Mouse (Mus musculus): ENCODE measurements around the gene Chrm1.

The Chrm1 gene

GRCm38 (mm10) chr19:8663360-8663839 lies at the start of gene Chrm1:
Chrm1 (plus strand) TSS chr19:8663789.
- peak; percentile 32 for DNase-seq

GRCm38 (mm10) chr19:8614343-8614742 lies 49.2 kb upstream of the Chrm1 start:
- DNase-seq, result no peak

DNA sequence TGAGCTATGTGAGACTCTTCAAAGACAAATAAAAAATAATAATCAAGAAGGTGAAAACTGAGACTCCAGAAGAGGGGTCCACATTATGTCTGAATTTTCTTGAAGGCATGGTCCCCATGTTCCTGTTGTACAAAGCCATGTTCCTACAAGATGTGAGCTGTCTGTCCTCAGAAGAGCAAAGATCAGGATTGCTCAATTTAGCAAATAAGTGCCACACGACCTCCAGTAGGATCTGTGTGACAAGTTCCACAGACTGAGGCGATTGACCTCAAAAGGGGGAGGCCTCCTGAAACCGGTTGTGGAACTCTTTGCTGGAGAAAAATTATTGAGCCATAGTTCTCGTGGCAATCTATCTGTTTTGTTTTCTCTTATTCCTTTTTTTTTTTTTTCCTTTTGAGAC lies 47.3 kb upstream of the Chrm1 start:
- no peak for DNase-seq

DNA sequence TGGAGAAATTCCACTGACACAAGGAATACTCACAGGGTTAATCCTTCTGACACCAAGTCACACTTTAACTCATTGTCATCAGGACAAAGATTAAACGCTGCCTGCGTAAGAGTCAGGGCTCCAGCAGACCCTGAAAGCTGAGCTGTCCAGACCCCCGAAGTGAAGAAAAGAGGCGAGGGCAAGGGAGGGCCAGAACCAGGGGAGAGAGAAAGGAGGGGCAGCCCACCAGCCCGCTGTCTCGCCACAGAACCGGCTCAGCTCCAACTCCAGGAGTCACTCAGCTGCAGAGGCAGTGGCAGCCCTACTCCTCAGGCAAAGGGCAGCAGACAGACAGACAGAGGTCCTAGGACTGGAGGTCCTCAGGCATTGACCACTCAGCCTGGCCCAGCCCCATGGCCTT lies 45.7 kb upstream of the Chrm1 start, which contains the start of gene Slc22a6:
TSS of gene Slc22a6 (plus strand) at position 136 of the 400 bp plus-strand sequence.
- no peak for DNase-seq

- no peak for DNase-seq
Measured at GRCm38 (mm10) chr19:8621098-8621497, 42.5 kb upstream of the Chrm1 start.

DNA sequence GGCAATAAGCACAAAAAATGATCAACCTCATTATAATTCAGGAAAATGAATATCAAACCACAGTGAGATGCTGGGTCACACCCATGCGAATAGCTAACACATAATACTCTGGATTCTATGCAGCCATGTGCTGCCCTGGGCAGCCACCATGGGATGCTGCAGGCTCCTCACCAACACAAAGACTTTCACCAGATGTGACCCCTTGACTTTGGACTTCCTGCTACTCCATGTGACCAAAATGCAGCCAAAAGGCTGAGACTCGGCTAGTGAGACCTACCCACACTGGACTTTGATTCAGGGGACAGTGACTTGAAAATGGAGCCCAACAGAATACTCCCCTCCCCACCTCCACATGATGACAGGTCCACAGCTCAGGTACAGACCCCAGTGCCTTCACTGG lies 33.3 kb upstream of the Chrm1 start:
- DNase-seq, result no peak

DNA sequence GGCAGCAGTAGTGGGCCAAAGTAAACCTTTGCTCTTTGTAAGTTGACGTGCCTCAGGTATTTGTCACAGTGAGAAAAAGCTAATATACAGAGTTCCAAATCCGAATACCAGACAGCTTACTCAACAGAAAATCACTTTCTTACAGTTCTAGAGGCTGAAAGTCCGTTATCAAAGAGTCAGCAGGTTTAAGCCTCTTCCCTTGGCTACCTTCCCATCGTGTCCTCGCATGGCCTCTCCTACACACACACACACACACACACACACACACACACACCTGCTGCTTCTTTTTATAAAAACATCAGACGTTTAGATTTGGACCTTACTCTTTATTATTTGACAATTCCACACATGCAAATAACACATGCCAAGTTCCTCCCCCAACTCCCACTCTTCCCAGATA lies 32.8 kb upstream of the Chrm1 start:
- DNase-seq, result no peak

DNA sequence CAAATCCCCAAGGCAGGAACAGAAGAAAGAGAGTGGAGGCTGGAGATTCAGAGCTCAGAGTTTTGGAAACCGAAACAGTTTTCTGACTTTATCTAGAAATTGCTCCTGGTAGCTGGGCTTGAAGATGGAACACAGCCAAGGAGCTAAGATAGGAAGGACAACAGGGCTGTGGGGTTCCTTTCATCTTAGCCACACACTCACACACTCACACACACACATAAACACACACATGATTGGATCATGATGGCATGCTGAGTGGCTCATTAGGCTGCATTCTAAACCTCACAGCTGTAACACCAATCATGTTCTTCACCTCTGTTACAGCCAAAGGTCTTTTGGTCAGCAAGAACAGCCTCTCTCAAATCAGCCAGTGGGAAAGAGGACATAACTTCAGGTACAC lies 31.6 kb upstream of the Chrm1 start:
- DNase-seq, result no peak

DNA sequence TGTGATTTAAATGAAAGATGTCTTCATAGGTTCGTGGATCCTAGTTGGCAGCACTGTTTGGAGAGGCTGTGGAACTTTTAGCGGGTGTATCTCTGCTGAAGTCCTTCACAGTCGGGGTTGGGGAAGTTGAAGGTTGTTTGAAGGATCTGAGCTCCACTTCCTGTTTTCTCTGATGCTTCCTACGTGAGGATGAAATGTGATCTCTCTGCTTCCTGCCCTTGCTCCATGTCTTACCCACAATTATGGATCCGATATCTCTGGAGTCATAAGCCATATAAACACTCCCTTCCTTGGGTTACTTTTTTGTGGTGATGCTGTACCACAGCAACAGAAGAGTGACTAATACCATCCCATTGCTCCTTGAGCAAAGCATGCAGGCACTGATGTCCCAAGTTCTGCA lies 21.5 kb upstream of the Chrm1 start:
- no peak for DNase-seq

- DNase-seq, result no peak
Measured at GRCm38 (mm10) chr19:8646393-8646792, 17.2 kb upstream of the Chrm1 start.

DNA sequence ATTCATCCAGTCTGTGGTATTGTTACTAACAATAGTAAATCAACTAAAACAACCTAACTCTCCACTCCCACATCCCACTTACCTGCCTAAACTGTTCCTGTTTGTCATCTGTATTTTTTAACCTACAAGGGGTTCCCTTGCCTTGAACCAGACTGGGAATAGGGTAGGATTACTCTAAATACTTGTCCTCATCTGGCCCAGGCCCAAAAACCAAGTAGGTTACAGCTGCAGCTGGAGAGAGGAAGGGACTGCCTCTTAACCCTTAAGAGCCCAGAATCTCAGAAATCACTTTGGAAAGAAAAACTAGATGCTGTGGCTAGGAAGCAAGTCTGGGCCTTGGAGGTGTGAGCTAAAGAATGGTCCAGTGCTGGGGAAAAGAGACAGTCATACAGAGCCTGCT lies 7.8 kb upstream of the Chrm1 start:
- no peak for DNase-seq

DNA sequence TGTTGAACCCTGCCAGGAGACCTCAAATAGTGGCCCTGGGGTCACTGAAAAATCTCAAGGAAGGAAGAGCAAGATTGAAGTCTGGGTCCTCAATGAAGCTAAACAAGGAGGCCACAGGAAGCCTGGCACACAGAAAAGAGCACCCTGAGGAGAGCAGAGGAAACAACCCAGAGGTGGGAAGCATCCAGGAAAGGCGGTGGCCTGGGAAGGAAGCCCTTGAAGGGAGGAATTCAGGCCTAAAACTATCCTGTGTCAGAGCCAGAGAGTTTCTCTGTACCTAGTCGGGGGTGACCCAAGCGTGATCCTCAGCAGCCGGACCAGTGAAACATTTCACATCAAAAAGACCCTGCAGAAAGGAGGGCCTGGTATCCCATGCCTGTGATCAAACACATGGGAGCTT lies 7.2 kb upstream of the Chrm1 start:
- no peak for DNase-seq

- peak; percentile 92 for DNase-seq
Measured at GRCm38 (mm10) chr19:8661821-8662307, 1.7 kb upstream of the Chrm1 start.

DNA sequence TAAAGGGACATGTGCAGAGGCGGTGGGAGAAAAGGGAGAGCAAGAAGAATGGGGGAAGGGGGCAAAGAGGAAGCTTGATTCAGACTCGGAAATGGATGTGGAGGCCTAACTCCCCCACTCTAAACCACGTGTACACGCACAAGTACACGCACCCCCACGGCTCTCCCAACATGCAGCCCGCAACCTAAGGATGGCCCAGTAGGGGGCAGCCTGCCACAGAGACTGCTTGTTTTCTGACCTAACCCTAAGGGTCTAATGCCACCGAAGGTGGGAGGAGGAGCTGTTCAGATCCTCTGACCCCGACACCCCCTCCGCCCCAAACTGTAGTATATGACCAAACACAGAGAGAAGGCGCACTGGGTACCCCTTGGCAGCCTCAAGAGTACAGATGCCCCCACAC lies 1.3 kb upstream of the Chrm1 start:
- DNase-seq, result peak; percentile 90

- peak; percentile 87 for DNase-seq
Measured at GRCm38 (mm10) chr19:8663911-8664421, 377 bp downstream of the Chrm1 start.

- no peak for DNase-seq
Measured at GRCm38 (mm10) chr19:8664859-8665258, 1.3 kb downstream of the Chrm1 start.

DNA sequence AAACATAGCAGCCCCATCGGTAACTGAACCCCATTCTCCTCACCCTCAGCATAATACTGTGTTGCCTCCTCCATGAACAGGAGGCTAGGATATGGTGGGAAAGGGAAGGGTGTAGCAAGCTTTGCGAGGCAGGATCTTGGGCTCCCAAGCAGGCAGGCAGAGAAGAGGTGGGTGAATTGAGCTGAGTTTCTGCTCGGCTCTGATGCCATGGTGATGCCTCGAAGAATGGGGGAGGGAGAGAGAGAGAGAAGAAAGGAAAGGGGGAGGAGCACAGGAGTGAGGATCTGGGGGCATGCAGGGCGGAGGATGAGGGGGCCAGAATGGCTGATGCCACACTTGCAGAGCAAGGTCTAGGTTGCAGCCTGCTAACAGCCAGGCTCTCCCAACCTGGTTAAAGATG lies 2.2 kb downstream of the Chrm1 start:
- DNase-seq, result peak; percentile 72

DNA sequence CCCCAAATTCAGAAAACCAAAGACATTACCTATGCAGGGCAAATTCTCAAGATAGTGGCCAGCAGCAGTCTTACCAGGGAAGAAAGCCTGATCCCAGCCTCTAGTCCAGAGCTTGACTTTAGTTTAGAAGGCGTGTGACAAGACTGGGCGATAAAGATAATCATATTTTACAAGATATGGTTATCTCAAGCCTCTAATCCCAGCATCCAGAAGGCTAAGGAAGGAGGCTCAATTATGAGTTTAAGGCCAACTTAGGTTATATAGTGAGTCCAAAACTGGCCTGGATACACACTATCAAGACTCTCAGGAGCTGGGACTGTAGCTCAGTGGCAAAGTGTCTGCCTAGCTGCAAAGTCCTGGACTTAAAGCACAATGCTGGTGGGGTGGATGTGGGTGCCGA lies 9.3 kb downstream of the Chrm1 start:
- DNase-seq, result no peak

DNA sequence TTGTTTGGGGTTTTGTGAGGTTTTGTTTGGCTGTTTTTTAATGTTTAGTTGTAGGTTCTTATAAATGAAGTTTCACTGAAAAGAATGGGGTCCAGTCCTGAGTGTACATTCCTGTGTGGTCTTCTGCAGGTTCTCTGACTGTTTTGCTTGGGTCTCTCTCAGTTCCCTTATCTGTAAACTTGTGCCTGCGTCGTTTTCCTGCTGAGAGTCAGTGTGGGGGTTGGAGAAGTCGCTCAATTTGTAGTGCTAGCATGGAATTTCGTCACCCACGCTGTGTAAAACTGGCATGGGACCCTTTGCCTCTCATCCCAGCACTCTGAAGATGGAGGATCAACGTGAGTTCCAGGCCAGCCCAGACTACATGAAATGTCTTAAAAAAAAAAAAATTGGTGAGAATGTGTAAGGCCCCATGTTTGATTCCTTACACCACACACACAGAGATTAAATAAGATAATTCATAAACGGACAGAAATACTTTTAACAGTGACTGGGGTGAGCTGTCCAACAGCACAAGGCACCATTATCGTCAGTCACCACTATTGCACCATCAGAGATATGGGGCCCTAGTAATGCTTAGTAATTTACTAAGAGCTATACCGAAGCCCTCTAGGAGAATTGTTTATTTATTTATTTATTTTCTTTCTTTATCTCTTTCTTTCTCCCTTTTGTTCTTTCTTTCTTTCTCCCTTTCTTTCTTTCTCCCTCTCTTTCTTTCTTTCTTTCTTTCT lies 9.9 kb downstream of the Chrm1 start:
- no peak for DNase-seq

GRCm38 (mm10) chr19:8679031-8679779 lies 15.6 kb downstream of the Chrm1 start:
- no peak for DNase-seq

DNA sequence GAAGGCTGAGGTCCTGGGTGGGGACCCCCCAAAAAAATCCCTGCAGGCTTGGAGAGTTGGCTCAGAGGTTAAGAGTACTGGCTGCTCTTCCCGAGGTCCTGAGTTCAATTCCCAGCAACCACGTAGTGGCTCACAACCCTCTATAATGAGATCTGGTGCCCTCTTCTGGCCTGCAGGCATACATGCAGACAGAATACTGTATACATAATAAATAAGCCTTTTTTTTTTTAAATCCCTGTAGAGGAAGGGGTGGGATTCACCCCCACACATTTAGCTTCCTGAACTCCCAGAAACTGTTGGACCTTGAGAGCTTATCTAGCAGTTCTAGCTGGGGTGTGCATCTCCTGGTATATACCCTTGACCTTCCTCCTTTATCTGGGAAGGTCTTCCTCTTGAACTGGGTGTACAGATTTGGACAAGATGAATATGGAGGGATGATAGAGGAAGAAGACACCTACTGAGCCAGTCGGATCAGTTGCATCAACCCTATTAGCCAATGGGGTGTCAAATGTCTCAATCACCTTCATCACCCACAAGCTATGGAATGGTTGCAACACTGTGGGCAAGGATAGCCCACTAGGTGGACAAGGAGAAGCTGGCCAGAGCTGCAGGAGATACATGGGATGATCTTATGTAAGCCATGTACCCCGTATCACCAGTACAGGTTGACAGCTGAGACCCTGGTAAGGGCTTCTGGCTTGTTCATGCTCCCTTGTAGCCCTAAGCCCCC lies 18.2 kb downstream of the Chrm1 start:
- no peak for DNase-seq

DNA sequence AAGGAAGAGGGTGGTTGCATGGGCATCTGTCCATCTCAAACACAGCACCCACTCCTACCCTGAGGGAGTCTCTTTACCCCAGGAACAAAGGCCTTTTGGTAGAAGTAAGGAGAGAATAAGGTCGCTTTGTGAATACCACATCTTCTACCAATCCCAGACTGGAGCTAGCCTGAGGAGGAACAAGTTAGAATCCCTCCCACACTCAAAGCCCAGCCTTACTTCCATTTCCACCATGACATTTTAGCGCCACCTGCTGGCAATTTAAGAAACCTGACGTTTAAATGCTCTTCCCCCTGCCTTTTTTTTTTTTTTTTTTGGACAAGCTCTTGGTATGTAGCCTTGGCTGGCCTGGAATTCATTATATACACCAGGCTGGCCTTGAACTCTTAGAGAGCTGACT lies 19.4 kb downstream of the Chrm1 start:
- DNase-seq, result peak; percentile 87

DNA sequence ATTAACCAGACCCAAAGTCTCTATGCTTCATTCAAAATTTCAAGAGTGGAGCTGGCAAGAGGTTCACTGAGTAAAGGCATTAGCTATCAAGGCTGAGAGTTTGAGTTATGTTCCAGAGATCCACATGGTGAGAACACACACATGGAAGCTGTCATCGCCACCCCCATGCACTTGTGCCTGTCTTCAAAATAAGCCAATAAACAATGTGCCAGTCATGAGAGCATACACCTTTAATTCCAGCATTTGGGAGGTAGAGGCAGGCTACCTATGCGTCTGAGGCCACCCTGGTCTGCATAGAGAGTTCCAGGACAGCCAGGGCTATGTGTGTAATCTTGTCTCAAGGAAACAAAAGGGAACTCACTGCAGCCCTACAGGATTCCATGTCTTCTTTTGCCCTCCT lies 20.0 kb downstream of the Chrm1 start:
- DNase-seq, result no peak
